8 mouse cellular contexts compared by ENCODE assay signal in the genomic region with DNA sequence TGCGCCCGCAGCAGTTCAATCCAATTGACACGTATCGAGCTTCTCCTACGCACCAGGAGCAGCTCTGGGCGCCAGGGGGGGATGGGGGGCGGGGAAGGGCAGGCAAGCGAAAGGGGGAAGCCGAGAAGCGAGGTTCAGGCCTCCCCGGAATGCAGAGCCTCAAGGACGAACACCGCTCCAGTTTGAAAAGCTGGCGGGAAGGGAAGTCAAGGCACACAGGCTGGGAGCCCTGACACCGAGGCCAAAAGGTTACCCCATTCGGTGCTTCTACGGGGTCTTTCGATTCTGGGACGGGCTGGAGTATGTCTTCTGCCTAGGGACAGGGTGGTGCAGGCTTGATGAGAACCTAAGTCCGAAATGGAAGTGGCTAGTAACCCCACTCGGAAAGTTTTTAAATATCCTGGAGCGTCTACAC.
A peak's percentile ranks its signal among the peaks of the same experiment; 100 is the strongest.
DNase-seq lines count a peak whose midpoint lies in the region; ATAC-seq lines count a peak whose summit lies in the region.

No protein-coding gene starts in this region.

- peaks cover 10% of the 10 kb centered on the region; the same call in 1 of the 2 replicates for H3K9me3 ChIP-seq in megakaryocyte, embryonic 14.5 days
- no peaks in the 10 kb centered on the region for H3K9me3 ChIP-seq in embryonic facial prominence, embryonic 14.5 days (ENCODE audit: control insufficient read depth, low read length)
- no peaks in the 10 kb centered on the region for H3K9me3 ChIP-seq in intestine, embryonic 16.5 days (ENCODE audit: control insufficient read depth, low read length)
- H3K9me3 ChIP-seq in neural tube, embryonic 13.5 days = no peaks in the 10 kb centered on the region

- peaks cover 83% of the 10 kb centered on the region for H3K27me3 ChIP-seq in megakaryocyte, embryonic 14.5 days (replicated peaks)
- H3K27me3 ChIP-seq in embryonic facial prominence, embryonic 14.5 days (replicated peaks; ENCODE audit: control insufficient read depth, insufficient read depth, low read length) = peaks cover 94% of the 10 kb centered on the region
- peaks cover 34% of the 10 kb centered on the region for H3K27me3 ChIP-seq in intestine, embryonic 16.5 days (replicated peaks; ENCODE audit: control insufficient read depth, insufficient read depth, low read length)
- peaks cover 99% of the 10 kb centered on the region for H3K27me3 ChIP-seq in neural tube, embryonic 13.5 days

- DNase-seq in embryonic facial prominence, embryonic 14.5 days (ENCODE audit: low spot score) = no peak
- DNase-seq in cerebellum, postnatal 10 days = no peak
- no peak for DNase-seq in adrenal gland, adult 2 months
- DNase-seq in frontal cortex, postnatal 36 days (ENCODE audit: low spot score in 2 of 2) = no peak

- peak overlapping the region; percentile 76 for H3K9ac ChIP-seq in embryonic facial prominence, embryonic 14.5 days (ENCODE audit: low read depth, low read length)
- no peak overlapping the region for H3K9ac ChIP-seq in intestine, embryonic 16.5 days (ENCODE audit: low read depth, low read length)
- H3K9ac ChIP-seq in neural tube, embryonic 13.5 days = peak overlapping the region; percentile 45; the same call in 1 of the 2 replicates

- H3K4me2 ChIP-seq in embryonic facial prominence, embryonic 14.5 days (ENCODE audit: low read depth, low read length) = peak overlapping the region; percentile 84
- peak overlapping the region; percentile 10; the same call in 1 of the 2 replicates for H3K4me2 ChIP-seq in intestine, embryonic 16.5 days (ENCODE audit: low read depth, low read length)
- H3K4me2 ChIP-seq in neural tube, embryonic 13.5 days = peak overlapping the region; percentile 66

- WGBS in embryonic facial prominence, embryonic 14.5 days = 10% methylated on average over 22 of the region's 22 CpGs
- 33% methylated on average over 22 of the region's 22 CpGs for WGBS in intestine, embryonic 16.5 days
- WGBS in neural tube, embryonic 13.5 days = 7% methylated on average over 22 of the region's 22 CpGs

- ATAC-seq in megakaryocyte, adult 5-6 weeks (ENCODE audit: poor library complexity, severe bottlenecking) = no peak
- ATAC-seq in embryonic facial prominence, embryonic 14.5 days (ENCODE audit: low read depth) = no peak
- ATAC-seq in intestine, embryonic 16.5 days = no peak
- no peak for ATAC-seq in neural tube, embryonic 13.5 days (ENCODE audit: low read depth)

- peak overlapping the region; percentile 95 for H3K4me3 ChIP-seq in megakaryocyte, embryonic 14.5 days (replicated peaks)
- peak overlapping the region; percentile 59; the same call in 1 of the 2 replicates for H3K4me3 ChIP-seq in embryonic facial prominence, embryonic 14.5 days (ENCODE audit: low read depth, low read length)
- H3K4me3 ChIP-seq in intestine, embryonic 16.5 days (ENCODE audit: low read length) = no peak overlapping the region
- 0 out of 2 replicates have a peak overlapping the region, but pooled peaks have one; percentile 62 for H3K4me3 ChIP-seq in neural tube, embryonic 13.5 days

- H3K4me1 ChIP-seq in megakaryocyte, embryonic 14.5 days = peaks cover 15% of the 10 kb centered on the region
- H3K4me1 ChIP-seq in embryonic facial prominence, embryonic 14.5 days (ENCODE audit: control insufficient read depth, insufficient read depth, low read length) = 0 out of 2 replicates have a peak, but pooled peaks cover 2% of the 10 kb centered on the region
- H3K4me1 ChIP-seq in intestine, embryonic 16.5 days (ENCODE audit: control insufficient read depth, insufficient read depth, low read length) = peaks cover 9% of the 10 kb centered on the region; the same call in 1 of the 2 replicates
- H3K4me1 ChIP-seq in neural tube, embryonic 13.5 days (replicated peaks) = peaks cover 55% of the 10 kb centered on the region

- H3K36me3 ChIP-seq in megakaryocyte, embryonic 14.5 days (replicated peaks; ENCODE audit: low read length) = no peaks in the 10 kb centered on the region
- no peaks in the 10 kb centered on the region for H3K36me3 ChIP-seq in embryonic facial prominence, embryonic 14.5 days (ENCODE audit: control insufficient read depth, insufficient read depth, low read length)
- H3K36me3 ChIP-seq in intestine, embryonic 16.5 days (ENCODE audit: control insufficient read depth, insufficient read depth, low read length) = no peaks in the 10 kb centered on the region
- no peaks in the 10 kb centered on the region for H3K36me3 ChIP-seq in neural tube, embryonic 13.5 days

- H3K27ac ChIP-seq in embryonic facial prominence, embryonic 14.5 days (replicated peaks; ENCODE audit: low read depth, low read length) = no peak overlapping the region
- H3K27ac ChIP-seq in intestine, embryonic 16.5 days (ENCODE audit: low read length) = no peak overlapping the region
- H3K27ac ChIP-seq in neural tube, embryonic 13.5 days (replicated peaks) = no peak overlapping the region

Comparison
In these comparisons a context has a peak if more than half of its experiments do, and no peak if none do; other contexts are left out.
1. H3K4me2 ChIP-seq: peak in every context shown above with its lines; median percentile 84 in embryonic facial prominence, embryonic 14.5 days; 66 in neural tube, embryonic 13.5 days; 10 in intestine, embryonic 16.5 days.